Mouse (Mus musculus) hindbrain, embryonic 11.5 days (tissue): ENCODE measurements around the gene Gpr153. TPM values are rescaled to one million over a fixed set of nuclear protein-coding genes. Genes with fewer than 3 reads are reported as not detected.

Source experiments
- ATAC-seq: fragments of 200-750 bp; cut with Nextera tagmentation; 2 replicates; pipeline ENCODE4 v1.8.0; 2017; ENCODE audit warnings: mild to moderate bottlenecking, moderate TSS enrichment, moderate library complexity; ENCODE audit not compliant: low FRiP score
- DNase-seq: peaks from one replicate; pipeline ENCODE4 v3.0.0-alpha.2; 2015; ENCODE audit warnings: low spot score
- H3K27ac ChIP-seq: fragments of 300-500 bp; sonication (generic); 2 replicates; pipeline ENCODE4 v1.5.1; 2014; ENCODE audit warnings: mild to moderate bottlenecking, low read depth, low read length
- H3K27me3 ChIP-seq: fragments of 300-500 bp; sonication (generic); 2 replicates; pipeline ENCODE4 v1.6.1; 2014; ENCODE audit warnings: mild to moderate bottlenecking, low read length, moderate library complexity, mixed read lengths; ENCODE audit not compliant: control insufficient read depth, insufficient read depth
- H3K36me3 ChIP-seq: fragments of 300-500 bp; sonication (generic); 2 replicates; pipeline ENCODE4 v1.6.1; 2014; ENCODE audit warnings: mild to moderate bottlenecking, low read length, moderate library complexity, mixed read lengths; ENCODE audit not compliant: control insufficient read depth, insufficient read depth
- H3K4me1 ChIP-seq: fragments of 300-500 bp; sonication (generic); replicated peaks from 2 replicates; pipeline ENCODE4 v1.6.1; 2014; ENCODE audit warnings: low read length, mixed read lengths; ENCODE audit not compliant: control insufficient read depth, insufficient read depth
- H3K4me2 ChIP-seq: fragments of 300-500 bp; sonication (generic); replicated peaks from 2 replicates; pipeline ENCODE4 v1.6.1; 2014; ENCODE audit warnings: mild to moderate bottlenecking, low read depth, low read length
- H3K4me3 ChIP-seq: fragments of 300-500 bp; sonication (generic); 2 replicates; pipeline ENCODE4 v1.5.1; 2014; ENCODE audit warnings: low read depth, low read length
- H3K9ac ChIP-seq: fragments of 300-500 bp; sonication (generic); 2 replicates; pipeline ENCODE4 v1.6.1; 2014; ENCODE audit warnings: low read depth, low read length
- H3K9me3 ChIP-seq: fragments of 300-500 bp; sonication (generic); 2 replicates; pipeline ENCODE4 v1.6.1; 2016; ENCODE audit warnings: low read length; ENCODE audit not compliant: control insufficient read depth
- WGBS: fragments of 180-500 bp; shearing (Covaris S2); extraction: QIAGEN DNeasy Blood & Tissue Kit; methylation state at CpG from one replicate; pipeline ENCODE4 v1.1.7; 2014; 5-methylcytosine and 5-hydroxymethylcytosine counted together
- polyA plus RNA-seq: library from polyadenylated mRNA; unstranded; fragments of >200 nt; fragmentation: Nextera tagmentation; extraction: Ambion mirVana; gene quantifications from 2 replicates; pipeline ENCODE4 v1.2.1, GENCODE M21; 2014

Gpr153 gene
- polyA plus RNA-seq, 1 experiment from 2014 or later = 9.5 TPM

DNA sequence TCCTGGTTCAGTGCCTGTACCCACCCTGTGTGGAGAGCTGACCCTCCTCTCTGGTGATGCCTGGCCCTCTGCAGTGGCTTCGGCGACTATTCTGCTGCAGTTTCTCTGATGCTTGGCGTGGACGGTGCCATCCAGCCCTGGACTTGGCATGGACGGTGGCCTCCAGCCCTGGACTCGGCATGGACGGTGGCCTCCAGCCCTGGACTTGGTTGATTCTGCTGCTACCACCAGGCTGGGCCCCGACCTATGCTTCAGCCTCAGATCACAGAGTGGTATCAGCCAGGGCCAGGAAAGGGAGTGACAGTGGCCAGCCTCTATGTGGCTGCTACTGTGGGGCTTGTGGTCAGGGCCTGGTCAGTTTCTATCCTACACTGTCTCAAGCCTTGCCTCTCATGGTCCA lies 30.1 kb upstream of the Gpr153 start:
- no peak overlapping the region for H3K9ac ChIP-seq
- ATAC-seq (no peak), DNase-seq (no peak)
- H3K27me3 ChIP-seq = no peaks in the 10 kb centered on the region
- H3K9me3 ChIP-seq = no peaks in the 10 kb centered on the region
- H3K4me1 ChIP-seq = no peaks in the 10 kb centered on the region
- 98% methylated on average over 8 of the region's 8 CpGs for WGBS
- H3K27ac ChIP-seq = no peak overlapping the region
- no peaks in the 10 kb centered on the region for H3K36me3 ChIP-seq
- no peak overlapping the region for H3K4me3 ChIP-seq
- no peak overlapping the region for H3K4me2 ChIP-seq

DNA sequence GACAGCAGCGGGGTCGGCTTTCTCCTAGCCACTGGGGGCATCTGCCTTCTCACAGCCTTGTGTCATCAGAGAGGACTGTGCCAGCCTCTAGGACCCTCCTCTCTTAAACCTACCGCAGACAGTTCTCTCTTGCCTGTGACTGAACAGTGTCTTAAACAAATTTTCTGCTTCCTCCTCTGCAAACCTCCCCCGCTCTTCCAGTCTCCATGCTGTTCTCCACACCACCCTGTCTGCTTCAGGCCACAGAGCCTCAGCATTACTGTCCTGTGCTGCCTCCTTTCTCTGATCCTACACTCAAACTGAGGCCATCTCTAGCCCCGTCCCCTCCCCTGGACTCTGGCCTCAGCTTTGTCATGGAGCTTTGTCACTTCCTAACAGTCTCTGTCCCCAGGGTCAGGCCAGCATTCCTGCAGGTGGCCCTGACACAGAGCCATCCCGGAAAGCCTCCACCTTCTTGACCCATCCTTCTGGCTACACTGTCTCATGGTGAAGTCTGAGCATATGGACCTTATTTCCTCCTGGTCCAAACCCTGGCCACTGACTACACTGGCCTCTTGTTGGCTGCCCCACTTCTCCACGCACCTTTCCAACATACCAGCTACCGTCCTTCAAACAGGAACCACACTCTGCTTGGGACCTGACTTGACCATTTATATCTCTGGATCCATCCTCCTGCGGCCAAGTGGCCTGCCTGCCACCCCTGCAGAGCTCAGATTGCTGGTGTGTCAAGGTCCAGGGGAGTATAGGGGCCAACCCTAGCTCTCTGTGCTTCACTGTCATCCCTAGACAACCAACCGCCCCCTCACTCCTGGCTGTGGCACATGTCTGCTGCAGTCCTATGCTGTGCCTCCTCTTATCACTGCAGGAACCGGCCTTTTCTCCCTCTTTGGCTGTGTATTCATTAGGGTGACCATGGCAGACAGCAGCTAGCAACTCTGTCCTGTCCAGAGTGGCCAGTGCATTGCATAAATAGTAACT lies 29.2 kb upstream of the Gpr153 start:
- H3K4me3 ChIP-seq = no peak overlapping the region
- no peaks in the 10 kb centered on the region for H3K4me1 ChIP-seq
- H3K4me2 ChIP-seq = no peak overlapping the region
- ATAC-seq (no peak), DNase-seq (no peak)
- WGBS = 81% methylated on average over 11 of the region's 11 CpGs
- H3K27ac ChIP-seq = no peak overlapping the region
- H3K27me3 ChIP-seq = no peaks in the 10 kb centered on the region
- no peaks in the 10 kb centered on the region for H3K36me3 ChIP-seq
- H3K9ac ChIP-seq = peak overlapping the region; percentile 19; the same call in 1 of the 2 replicates
- no peaks in the 10 kb centered on the region for H3K9me3 ChIP-seq

DNA sequence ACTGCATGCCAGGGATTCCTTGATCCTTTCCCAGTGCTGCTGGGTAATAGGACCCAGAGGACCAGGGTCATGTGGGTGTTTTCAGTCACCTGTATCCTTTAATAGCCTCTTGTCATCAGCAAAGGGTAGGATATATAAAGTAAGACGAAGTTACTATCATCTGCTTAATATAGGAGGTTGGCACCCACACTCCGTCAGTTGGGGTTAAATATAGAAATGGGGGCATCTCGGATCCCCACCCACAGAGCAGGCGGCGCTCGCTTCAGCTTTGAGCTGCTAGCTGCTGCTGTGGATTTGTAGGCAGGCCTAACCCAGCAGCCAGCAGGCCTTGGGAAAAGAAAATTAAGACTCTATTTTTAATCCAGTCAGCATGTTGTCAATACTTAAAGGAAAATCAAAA lies 28.0 kb upstream of the Gpr153 start:
- H3K27me3 ChIP-seq = no peaks in the 10 kb centered on the region
- ATAC-seq (no peak), DNase-seq (no peak)
- no peak overlapping the region for H3K27ac ChIP-seq
- whole genome bisulfite sequencing = 83% methylated on average over 6 of the region's 6 CpGs
- H3K9me3 ChIP-seq = no peaks in the 10 kb centered on the region
- H3K4me3 ChIP-seq = no peak overlapping the region
- no peak overlapping the region for H3K4me2 ChIP-seq
- no peaks in the 10 kb centered on the region for H3K4me1 ChIP-seq
- no peaks in the 10 kb centered on the region for H3K36me3 ChIP-seq
- no peak overlapping the region for H3K9ac ChIP-seq

DNA sequence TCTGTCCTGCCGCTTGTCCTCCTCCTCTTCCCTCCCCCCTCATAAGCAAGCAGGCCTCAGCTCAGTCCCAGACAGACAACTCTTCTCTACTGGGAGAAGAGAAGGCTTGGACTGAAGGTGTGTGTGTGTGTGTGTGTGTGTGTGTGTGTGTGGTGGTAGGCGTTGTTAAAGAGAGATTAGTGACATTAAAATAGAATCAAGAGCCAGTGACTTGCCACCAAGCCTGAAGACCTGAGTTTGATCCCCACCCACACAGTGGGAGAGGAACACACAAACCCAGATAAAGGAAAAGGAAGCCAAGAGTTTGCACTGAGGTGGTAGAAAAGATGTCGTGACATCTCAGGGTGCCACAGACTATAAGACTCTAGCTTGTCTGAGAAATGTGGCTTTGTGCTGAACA lies 26.8 kb upstream of the Gpr153 start:
- 88% methylated on average over 3 of the region's 3 CpGs for WGBS
- no peaks in the 10 kb centered on the region for H3K4me1 ChIP-seq

DNA sequence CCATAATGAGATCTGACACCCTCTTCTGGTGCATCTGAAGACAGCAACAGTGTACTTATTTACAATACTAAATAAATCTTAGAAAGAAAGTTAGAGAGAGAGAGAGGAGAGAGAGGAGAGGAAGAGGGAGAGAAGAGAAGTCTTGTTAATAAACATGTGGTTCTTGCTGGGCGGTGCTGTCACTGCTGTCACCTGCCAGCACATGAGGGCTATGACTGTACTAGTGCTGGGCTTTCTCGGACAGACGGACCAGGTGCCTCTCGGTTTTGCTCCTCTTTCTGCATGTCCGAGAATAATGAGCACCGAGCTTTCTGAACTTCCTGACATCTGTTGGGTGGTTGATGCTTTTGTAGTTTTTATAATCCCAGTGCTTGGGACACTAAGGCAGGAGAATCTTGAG lies 23.4 kb upstream of the Gpr153 start:
- H3K9ac ChIP-seq = no peak overlapping the region
- H3K27me3 ChIP-seq = no peaks in the 10 kb centered on the region
- no peaks in the 10 kb centered on the region for H3K36me3 ChIP-seq
- no peaks in the 10 kb centered on the region for H3K9me3 ChIP-seq
- 94% methylated on average over 6 of the region's 6 CpGs for WGBS
- no peak overlapping the region for H3K4me3 ChIP-seq
- ATAC-seq (no peak), DNase-seq (no peak)
- H3K4me2 ChIP-seq = no peak overlapping the region
- no peak overlapping the region for H3K27ac ChIP-seq
- no peaks in the 10 kb centered on the region for H3K4me1 ChIP-seq

More for the DNA sequence above, 26.8 kb upstream of the Gpr153 start:
- no peaks in the 10 kb centered on the region for H3K27me3 ChIP-seq
- ATAC-seq (no peak), DNase-seq (no peak)
- H3K36me3 ChIP-seq = no peaks in the 10 kb centered on the region
- no peak overlapping the region for H3K27ac ChIP-seq
- H3K4me2 ChIP-seq = no peak overlapping the region
- no peaks in the 10 kb centered on the region for H3K9me3 ChIP-seq
- H3K9ac ChIP-seq = no peak overlapping the region
- H3K4me3 ChIP-seq = no peak overlapping the region

DNA sequence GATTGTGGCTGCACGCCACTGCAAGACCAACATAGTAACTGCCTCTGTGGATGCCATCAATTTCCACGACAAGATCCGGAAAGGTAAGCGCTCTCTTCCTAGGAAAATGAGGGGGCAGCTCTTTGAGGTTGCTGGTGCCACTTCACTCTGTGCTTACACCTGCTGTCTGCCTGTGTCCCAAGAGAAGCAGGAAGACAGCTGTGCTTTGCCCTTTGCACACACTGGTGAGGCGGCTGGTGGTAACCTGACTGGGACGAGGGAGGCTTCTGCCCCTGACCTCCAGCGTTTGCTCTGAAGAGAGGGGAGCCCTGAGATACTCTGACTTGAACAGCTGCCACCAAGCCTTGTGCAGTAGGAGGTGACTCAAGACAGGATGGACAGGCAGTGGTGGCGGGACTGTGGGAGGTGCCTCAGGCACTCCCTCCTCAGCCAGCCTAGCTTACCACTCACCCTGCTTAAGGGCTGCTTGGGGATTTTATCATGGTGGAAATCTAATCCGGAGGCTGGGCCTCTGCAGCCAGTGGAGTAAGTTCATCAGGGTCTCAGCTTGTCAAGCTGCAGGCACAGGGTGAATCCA lies 20.8 kb upstream of the Gpr153 start:
- ATAC-seq (no peak), DNase-seq (no peak)
- Histone ChIP-seq H3K27ac (no peak overlapping the region), H3K4me2 (no peak overlapping the region; the same call in 1 of the 2 replicates), H3K27me3 (no peaks in the 10 kb centered on the region), H3K36me3 (no peaks in the 10 kb centered on the region), H3K4me3 (no peak overlapping the region), H3K4me1 (no peaks in the 10 kb centered on the region), H3K9me3 (no peaks in the 10 kb centered on the region), H3K9ac (no peak overlapping the region)
- WGBS = 84% methylated on average over 9 of the region's 9 CpGs

DNA sequence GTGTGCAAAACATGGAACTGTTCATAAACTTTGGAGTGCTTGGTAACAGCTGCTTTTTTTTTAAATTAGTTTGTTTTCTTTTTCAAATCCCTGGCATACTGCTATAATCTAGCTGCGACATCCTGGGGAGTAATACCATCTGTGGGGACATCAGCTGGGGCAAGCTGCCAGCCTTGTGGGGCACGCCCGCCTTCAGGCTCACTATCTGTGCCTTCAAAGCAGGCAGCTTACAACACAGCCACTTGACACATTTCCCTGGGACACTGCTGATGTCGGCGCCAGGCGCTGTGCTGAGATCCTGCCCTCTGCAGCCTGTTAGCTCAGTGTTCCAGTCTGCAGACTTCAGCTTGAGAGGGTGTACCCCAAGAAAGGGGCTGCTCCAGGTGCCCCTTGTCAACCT lies 17.0 kb upstream of the Gpr153 start:
- no peaks in the 10 kb centered on the region for H3K36me3 ChIP-seq
- ATAC-seq = no peak

DNA sequence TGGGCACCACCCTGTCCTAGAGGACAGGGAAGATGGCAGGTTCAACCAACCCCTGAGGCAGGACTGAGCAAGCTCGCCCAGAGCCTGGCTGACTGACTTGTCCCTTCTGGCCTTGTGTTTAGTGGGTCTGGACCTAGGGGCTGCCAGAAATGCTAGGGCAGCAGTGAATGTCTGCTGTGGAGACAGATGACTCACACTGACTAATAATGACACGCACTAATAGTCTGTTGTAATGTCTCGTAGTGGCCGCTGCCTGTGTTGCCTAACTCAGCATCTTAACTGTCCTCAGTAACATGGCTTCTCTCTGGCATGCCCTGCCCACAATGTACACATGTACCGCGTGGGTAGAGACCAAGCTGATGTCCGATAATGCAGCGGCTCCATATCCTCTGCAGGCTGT lies 13.6 kb upstream of the Gpr153 start:
- no peak overlapping the region for H3K27ac ChIP-seq
- H3K9ac ChIP-seq = no peak overlapping the region
- no peaks in the 10 kb centered on the region for H3K9me3 ChIP-seq
- no peak for ATAC-seq
- no peaks in the 10 kb centered on the region for H3K27me3 ChIP-seq
- H3K36me3 ChIP-seq = no peaks in the 10 kb centered on the region
- WGBS = 92% methylated on average over 8 of the region's 8 CpGs
- DNase-seq = no peak
- H3K4me2 ChIP-seq = no peak overlapping the region
- H3K4me1 ChIP-seq = peaks cover 3% of the 10 kb centered on the region; the same call in 1 of the 2 replicates
- no peak overlapping the region for H3K4me3 ChIP-seq

More for the DNA sequence above, 17.0 kb upstream of the Gpr153 start:
- Histone ChIP-seq H3K9me3 (no peaks in the 10 kb centered on the region), H3K27me3 (no peaks in the 10 kb centered on the region), H3K9ac (no peak overlapping the region), H3K27ac (no peak overlapping the region), H3K4me2 (no peak overlapping the region), H3K4me1 (no peaks in the 10 kb centered on the region), H3K4me3 (no peak overlapping the region)
- no peak for DNase-seq
- WGBS = 76% methylated on average over 6 of the region's 6 CpGs

DNA sequence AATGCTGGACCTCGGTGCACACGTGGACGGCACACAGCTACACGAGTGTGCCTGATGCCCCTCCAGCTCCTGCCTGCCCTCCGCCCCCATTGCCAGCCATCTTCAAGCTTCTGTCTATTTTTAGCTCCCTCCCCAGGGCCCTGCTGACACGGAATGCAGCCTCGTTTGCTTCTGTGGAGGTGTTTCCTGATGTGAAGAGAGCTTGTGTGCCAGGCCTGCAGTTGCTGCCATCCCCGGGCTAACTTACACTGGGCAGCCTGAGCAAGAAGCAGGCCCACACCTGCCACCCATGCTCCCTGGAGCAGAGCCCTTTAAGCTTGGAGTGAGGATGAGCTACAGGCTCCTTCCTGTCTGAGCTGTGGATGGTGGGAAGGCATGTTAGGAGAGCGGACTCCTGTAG lies 11.8 kb upstream of the Gpr153 start:
- no peak overlapping the region for H3K27ac ChIP-seq
- H3K4me3 ChIP-seq = no peak overlapping the region
- no peak overlapping the region for H3K9ac ChIP-seq
- no peak overlapping the region for H3K4me2 ChIP-seq
- peaks cover 3% of the 10 kb centered on the region; the same call in 1 of the 2 replicates for H3K4me1 ChIP-seq
- DNase-seq (no peak), ATAC-seq (no peak)
- H3K36me3 ChIP-seq = no peaks in the 10 kb centered on the region
- 77% methylated on average over 9 of the region's 9 CpGs for WGBS
- H3K27me3 ChIP-seq = no peaks in the 10 kb centered on the region
- no peaks in the 10 kb centered on the region for H3K9me3 ChIP-seq
